Mouse (Mus musculus): ENCODE data around the gene Ccdc88b.

DNA sequence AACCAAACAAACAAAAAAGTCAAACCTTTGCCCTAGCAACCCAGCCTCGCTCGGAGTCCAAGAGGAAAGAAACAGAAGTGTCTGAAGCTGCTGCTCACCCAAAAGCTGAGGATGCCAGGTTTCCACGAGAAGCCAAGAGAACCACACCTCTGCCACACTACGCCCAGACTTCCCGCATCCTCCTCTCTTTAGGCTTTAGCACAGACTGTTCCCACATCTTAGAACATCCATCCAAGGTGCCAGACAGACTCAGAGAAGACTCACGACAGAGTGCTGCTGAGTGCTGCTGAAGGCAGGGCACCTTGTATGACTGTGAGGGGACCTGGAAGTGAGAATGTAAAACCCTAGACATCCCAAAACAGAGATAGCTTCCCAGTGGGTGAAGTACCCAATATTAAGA is 17.8 kb upstream of the Ccdc88b start:
- TF ChIP-seq FLI1 (IDR thresholded peaks at IDR 0.05; ENCODE audit: low read length): no peak
- TF ChIP-seq GATA1 (IDR thresholded peaks at IDR 0.05; ENCODE audit: borderline replicate concordance, low read length): no peak
